Mouse (Mus musculus) hindbrain, postnatal 0 days (tissue): ENCODE measurements at regions not wholly inside any gene's neighbourhood (a gene's known extent, or its start where the extent isn't known, plus 50 kb on each side); places are given as distances from the start of the nearest gene placed in this dataset.
A peak's percentile ranks its signal among the peaks of the same experiment; 100 is the strongest.

Experiments used
- ATAC-seq: fragments of 200-750 bp; cut with Nextera tagmentation; 2 replicates; pipeline ENCODE4 v1.8.0; 2017; ENCODE audit warnings: mild to moderate bottlenecking, moderate TSS enrichment, moderate library complexity
- DNase-seq: peaks from one replicate; pipeline ENCODE4 v3.0.0-alpha.2; 2015; ENCODE audit warnings: low spot score
- H3K27ac ChIP-seq: fragments of 300-500 bp; sonication (generic); 2 replicates; pipeline ENCODE4 v1.5.1; 2014; ENCODE audit warnings: mild to moderate bottlenecking
- H3K27me3 ChIP-seq: fragments of 300-500 bp; sonication (generic); 2 replicates; pipeline ENCODE4 v1.6.1; 2014; ENCODE audit warnings: low read length, mixed read lengths; ENCODE audit not compliant: insufficient read depth
- H3K36me3 ChIP-seq: fragments of 300-500 bp; sonication (generic); 2 replicates; pipeline ENCODE4 v1.6.1; 2014; ENCODE audit warnings: low read length, mixed read lengths; ENCODE audit not compliant: insufficient read depth
- H3K4me1 ChIP-seq: fragments of 300-500 bp; sonication (generic); 2 replicates; pipeline ENCODE4 v1.6.1; 2014; ENCODE audit warnings: antibody characterized with exemption, low read length, mixed read lengths; ENCODE audit not compliant: insufficient read depth
- H3K4me2 ChIP-seq: fragments of 300-500 bp; sonication (generic); 2 replicates; pipeline ENCODE4 v1.6.1; 2014; ENCODE audit warnings: low read depth, mild to moderate bottlenecking, low read length, moderate library complexity, mixed read lengths
- H3K4me3 ChIP-seq: fragments of 300-500 bp; sonication (generic); 2 replicates; pipeline ENCODE4 v1.5.1; 2014; ENCODE audit warnings: low read length
- H3K9ac ChIP-seq: fragments of 300-500 bp; sonication (generic); replicated peaks from 2 replicates; pipeline ENCODE4 v1.6.1; 2014; ENCODE audit warnings: mild to moderate bottlenecking, low read length, moderate library complexity, mixed read lengths
- H3K9me3 ChIP-seq: fragments of 300-500 bp; sonication (generic); 2 replicates; pipeline ENCODE4 v1.6.1; 2016; ENCODE audit warnings: low read length, mixed read lengths
- CTCF ChIP-seq: IDR thresholded peaks from 2 replicates; pipeline ENCODE4 v1.5.1; 2016; ENCODE audit warnings: antibody characterized with exemption, control low read depth, low read depth
- WGBS: fragments of 180-500 bp; shearing (Covaris S2); extraction: QIAGEN DNeasy Blood & Tissue Kit; methylation state at CpG from one replicate; pipeline ENCODE4 v1.1.7; 2014; 5-methylcytosine and 5-hydroxymethylcytosine counted together

- DNase-seq (peak; percentile 34), ATAC-seq (peak; percentile 8; the same call in 1 of the 2 replicates)
- peak overlapping the region; percentile 79 for H3K27ac ChIP-seq
Measured at GRCm38 (mm10) chr1:165046056-165046455, 110.7 kb upstream of the Xcl1 start.

GRCm38 (mm10) chr1:165043361-165043760 lies 108.0 kb upstream of the Xcl1 start:
- peaks cover 15% of the 10 kb centered on the region for H3K4me1 ChIP-seq
- no peak overlapping the region for H3K4me2 ChIP-seq
- no peaks in the 10 kb centered on the region for H3K27me3 ChIP-seq
- 52% methylated on average over 3 of the region's 3 CpGs for WGBS
- H3K36me3 ChIP-seq: no peaks in the 10 kb centered on the region
- no peak overlapping the region for H3K27ac ChIP-seq
- H3K9me3 ChIP-seq: no peaks in the 10 kb centered on the region
- H3K9ac ChIP-seq: no peak overlapping the region
- TF ChIP-seq CTCF: no peak
- no peak for ATAC-seq
- no peak overlapping the region for H3K4me3 ChIP-seq
- no peak for DNase-seq

More at GRCm38 (mm10) chr1:165046056-165046455, 110.7 kb upstream of the Xcl1 start:
- 53% methylated on average over 4 of the region's 4 CpGs for WGBS
- H3K9ac ChIP-seq: no peak overlapping the region
- H3K27me3 ChIP-seq: no peaks in the 10 kb centered on the region
- H3K9me3 ChIP-seq: no peaks in the 10 kb centered on the region
- TF ChIP-seq CTCF: no peak
- H3K4me1 ChIP-seq: peaks cover 15% of the 10 kb centered on the region
- no peak overlapping the region for H3K4me3 ChIP-seq
- H3K4me2 ChIP-seq: no peak overlapping the region
- H3K36me3 ChIP-seq: no peaks in the 10 kb centered on the region

- H3K27me3 ChIP-seq: no peaks in the 10 kb centered on the region
- peak; percentile 61; the same call in 1 of the 2 replicates for ATAC-seq
- no peak overlapping the region for H3K9ac ChIP-seq
- H3K27ac ChIP-seq: peak overlapping the region; percentile 54; the same call in 1 of the 2 replicates
- H3K36me3 ChIP-seq: no peaks in the 10 kb centered on the region
- H3K9me3 ChIP-seq: no peaks in the 10 kb centered on the region
- H3K4me3 ChIP-seq: no peak overlapping the region
- H3K4me1 ChIP-seq: peaks cover 15% of the 10 kb centered on the region
- no peak for TF ChIP-seq CTCF
- no peak overlapping the region for H3K4me2 ChIP-seq
- peak; percentile 55 for DNase-seq
- WGBS: 59% methylated on average over 2 of the region's 2 CpGs
Measured at GRCm38 (mm10) chr1:165042105-165042504, 106.8 kb upstream of the Xcl1 start.

- Histone ChIP-seq H3K4me3 (no peak overlapping the region), H3K36me3 (no peaks in the 10 kb centered on the region), H3K27me3 (no peaks in the 10 kb centered on the region), H3K4me1 (0 out of 2 replicates have a peak, but pooled peaks cover 1% of the 10 kb centered on the region), H3K4me2 (no peak overlapping the region), H3K9ac (no peak overlapping the region), H3K27ac (no peak overlapping the region), H3K9me3 (no peaks in the 10 kb centered on the region)
- 58% methylated on average over 3 of the region's 3 CpGs for WGBS
- TF ChIP-seq CTCF: no peak
- DNase-seq (no peak), ATAC-seq (no peak)
Measured at GRCm38 (mm10) chr1:165036631-165037030, 101.3 kb upstream of the Xcl1 start.

GRCm38 (mm10) chr1:165035618-165036017 lies 100.3 kb upstream of the Xcl1 start:
- no peak overlapping the region for H3K4me2 ChIP-seq
- WGBS: 95% methylated on average over 1 of the region's 1 CpGs
- no peaks in the 10 kb centered on the region for H3K4me1 ChIP-seq
- H3K4me3 ChIP-seq: no peak overlapping the region
- H3K27ac ChIP-seq: no peak overlapping the region
- no peak overlapping the region for H3K9ac ChIP-seq
- TF ChIP-seq CTCF: peak; percentile 58
- DNase-seq: peak; percentile 64
- no peaks in the 10 kb centered on the region for H3K27me3 ChIP-seq
- ATAC-seq: 0 out of 2 replicates have a peak, but pooled peaks have one; percentile 21
- H3K36me3 ChIP-seq: no peaks in the 10 kb centered on the region
- no peaks in the 10 kb centered on the region for H3K9me3 ChIP-seq

GRCm38 (mm10) chr1:165020960-165021563 lies 85.7 kb upstream of the Xcl1 start:
- DNase-seq: no peak
- H3K4me3 ChIP-seq: no peak overlapping the region
- no peaks in the 10 kb centered on the region for H3K9me3 ChIP-seq
- no peaks in the 10 kb centered on the region for H3K27me3 ChIP-seq
- H3K36me3 ChIP-seq: no peaks in the 10 kb centered on the region
- H3K9ac ChIP-seq: no peak overlapping the region
- no peak for ATAC-seq
- no peak for TF ChIP-seq CTCF
- H3K27ac ChIP-seq: no peak overlapping the region
- peaks cover 8% of the 10 kb centered on the region for H3K4me1 ChIP-seq
- H3K4me2 ChIP-seq: no peak overlapping the region
- WGBS: 75% methylated on average over 10 of the region's 10 CpGs

- Histone ChIP-seq H3K36me3 (no peaks in the 10 kb centered on the region), H3K9me3 (no peaks in the 10 kb centered on the region), H3K27ac (0 out of 2 replicates have a peak overlapping the region, but pooled peaks have one; percentile 32), H3K4me2 (peak overlapping the region; percentile 54), H3K27me3 (no peaks in the 10 kb centered on the region), H3K4me1 (peaks cover 8% of the 10 kb centered on the region), H3K9ac (no peak overlapping the region), H3K4me3 (peak overlapping the region; percentile 25)
- TF ChIP-seq CTCF: 0 out of 2 replicates have a peak, but pooled peaks have one; percentile 10
- ATAC-seq (peak; percentile 97), DNase-seq (peak; percentile 91)
- WGBS: 21% methylated on average over 16 of the region's 16 CpGs
Measured at GRCm38 (mm10) chr1:165018692-165019309, 83.5 kb upstream of the Xcl1 start.
